Mouse (Mus musculus) kidney, adult 2 months (tissue): ENCODE results near the gene Rnf141. TPM values are rescaled to one million over a fixed set of nuclear protein-coding genes. Genes with fewer than 3 reads are reported as not detected.

Experiments
- DNase-seq: peaks from one replicate; pipeline ENCODE4 v3.0.0; 2021
- H3K27ac ChIP-seq: fragments of 200-500 bp; 2 replicates; pipeline ENCODE4 v1.5.1; 2012; ENCODE audit warnings: low read depth, low read length, control low read depth, inconsistent platforms; ENCODE audit not compliant: insufficient read depth
- H3K27me3 ChIP-seq: fragments of 200-500 bp; replicated peaks from 2 replicates; pipeline ENCODE4 v1.6.1; 2012; ENCODE audit warnings: mild to moderate bottlenecking, moderate library complexity, low read length, inconsistent platforms; ENCODE audit not compliant: control insufficient read depth, insufficient read depth
- H3K36me3 ChIP-seq: fragments of 200-500 bp; 2 replicates; pipeline ENCODE4 v1.6.1; 2012; ENCODE audit warnings: mild to moderate bottlenecking, moderate library complexity, low read length, inconsistent platforms; ENCODE audit not compliant: control insufficient read depth, insufficient read depth
- H3K4me1 ChIP-seq: fragments of 200-500 bp; 2 replicates; pipeline ENCODE4 v1.6.1; 2011; ENCODE audit warnings: low read length; ENCODE audit not compliant: control insufficient read depth, insufficient read depth
- H3K4me3 ChIP-seq: fragments of 200-500 bp; 2 replicates; pipeline ENCODE4 v1.5.1; 2011; ENCODE audit warnings: mild to moderate bottlenecking, low read depth, low read length, control low read depth; ENCODE audit not compliant: insufficient read depth
- CTCF ChIP-seq: fragments of 200-500 bp; conservative IDR thresholded peaks from 2 replicates; pipeline ENCODE4 v1.5.1; 2011; ENCODE audit warnings: low read depth, mild to moderate bottlenecking, control low read depth, low read length, moderate library complexity, mixed read lengths; ENCODE audit not compliant: insufficient read depth, insufficient read length
- POLR2A ChIP-seq: fragments of 200-500 bp; IDR thresholded peaks from one replicate; pipeline ENCODE4 v1.6.1; 2011; ENCODE audit warnings: low read depth, low read length, control low read depth
- WGBS: fragments of 180-500 bp; shearing (Covaris S2); methylation state at CpG from one replicate; pipeline ENCODE4 v1.1.7; 2018; 5-methylcytosine and 5-hydroxymethylcytosine counted together
- polyA plus RNA-seq: library from polyadenylated mRNA; depleted of rRNA; stranded (reverse); fragments of >200 nt; gene quantifications from 2 replicates; pipeline ENCODE4 v1.2.3, GENCODE M21; 2012

Gene Rnf141
- polyA plus RNA-seq, 1 experiment, result 19.3 TPM

DNA sequence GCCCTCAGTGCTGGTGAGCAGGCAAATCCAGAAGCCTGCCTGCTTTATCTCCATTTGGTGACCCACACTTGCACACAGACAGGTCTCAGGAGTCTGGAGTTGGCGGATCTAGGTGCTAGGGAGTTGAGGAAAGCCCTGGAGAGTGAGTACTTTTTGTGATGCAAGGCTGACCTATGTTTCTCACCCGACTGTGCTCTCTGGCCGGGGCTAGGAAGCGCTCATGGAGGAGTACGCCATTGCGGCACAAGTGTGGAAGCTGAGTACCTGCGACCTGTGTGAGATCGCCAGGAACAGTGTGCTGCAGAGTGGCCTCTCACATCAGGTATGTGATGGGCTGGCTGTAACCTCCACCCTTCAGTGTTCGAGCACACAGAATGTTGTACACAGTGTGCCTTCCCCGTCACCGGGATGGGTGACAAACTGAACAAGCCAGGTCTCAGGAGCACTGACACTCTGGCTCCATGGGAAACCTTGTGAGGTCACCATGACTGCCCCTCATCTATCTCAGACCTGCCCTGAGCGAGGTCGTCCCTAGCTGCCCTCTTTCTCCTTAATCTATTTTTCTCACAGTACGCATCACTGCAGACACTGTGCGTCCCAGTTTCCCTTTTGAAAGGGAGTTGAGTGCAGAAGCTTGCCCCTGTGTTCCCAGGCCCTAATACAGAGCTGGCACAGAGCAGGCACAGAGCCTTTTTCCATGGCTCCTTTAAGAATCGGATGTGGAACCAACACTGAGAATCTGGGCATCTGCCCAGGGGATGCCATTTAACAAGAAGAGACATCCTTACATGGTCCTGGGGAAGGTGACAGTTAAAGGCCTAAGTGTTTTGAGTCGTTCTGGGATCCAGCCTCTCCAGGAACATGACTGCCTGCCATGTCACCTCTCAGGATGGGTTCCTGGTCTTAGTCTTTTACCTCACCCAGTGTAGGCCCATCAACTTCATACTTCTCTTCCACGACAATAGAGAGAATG, 34.4 kb downstream of the Rnf141 start:
- no peak for TF ChIP-seq CTCF
- TF ChIP-seq POLR2A, result no peak
- no peak overlapping the region for H3K4me3 ChIP-seq
- no peaks in the 10 kb centered on the region for H3K36me3 ChIP-seq
- no peak for DNase-seq
- WGBS, result 88% methylated on average over 18 of the region's 18 CpGs
- H3K27ac ChIP-seq, result no peak overlapping the region
- no peaks in the 10 kb centered on the region for H3K4me1 ChIP-seq
- H3K27me3 ChIP-seq, result no peaks in the 10 kb centered on the region

DNA sequence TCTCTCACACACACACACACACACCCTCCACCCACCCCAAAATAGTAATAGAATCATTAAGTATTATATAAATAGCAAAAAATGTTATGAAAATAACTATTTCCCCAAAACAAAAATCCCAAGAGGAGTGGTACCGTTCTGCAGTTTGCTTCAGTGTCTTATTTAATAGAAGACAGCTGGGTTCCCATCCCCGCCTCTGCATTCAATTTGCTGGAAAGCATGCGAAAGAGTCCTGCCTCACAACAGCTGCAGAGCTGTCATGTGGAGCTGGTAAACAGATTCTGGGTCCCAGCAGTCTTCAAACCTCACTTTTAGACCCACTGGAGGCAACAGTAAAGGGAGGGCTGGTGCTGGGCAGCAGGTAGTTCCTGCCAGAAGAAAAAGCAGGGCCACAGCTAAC, 35.3 kb downstream of the Rnf141 start:
- 81% methylated on average over 3 of the region's 3 CpGs for WGBS
- Histone ChIP-seq H3K4me3 (no peak overlapping the region), H3K27ac (no peak overlapping the region), H3K36me3 (no peaks in the 10 kb centered on the region), H3K4me1 (no peaks in the 10 kb centered on the region), H3K27me3 (no peaks in the 10 kb centered on the region)
- DNase-seq, result no peak
- TF ChIP-seq POLR2A, result no peak
- TF ChIP-seq CTCF, result no peak

- Histone ChIP-seq H3K27me3 (no peaks in the 10 kb centered on the region), H3K4me1 (no peaks in the 10 kb centered on the region), H3K27ac (no peak overlapping the region), H3K36me3 (no peaks in the 10 kb centered on the region), H3K4me3 (no peak overlapping the region)
- no peak for TF ChIP-seq CTCF
- no peak for DNase-seq
- WGBS, result 83% methylated on average over 13 of the region's 13 CpGs
These were observed 36.7 kb downstream of the Rnf141 start for GRCm38 (mm10) chr7:110807460-110808030.

- DNase-seq, result peak; percentile 37
These were observed 40.0 kb downstream of the Rnf141 start for GRCm38 (mm10) chr7:110804266-110804665.

GRCm38 (mm10) chr7:110803131-110803530, 41.1 kb downstream of the Rnf141 start:
- Histone ChIP-seq H3K27ac (no peak overlapping the region), H3K4me1 (no peaks in the 10 kb centered on the region), H3K36me3 (no peaks in the 10 kb centered on the region), H3K27me3 (no peaks in the 10 kb centered on the region), H3K4me3 (no peak overlapping the region)
- WGBS, result 96% methylated on average over 10 of the region's 10 CpGs
- no peak for DNase-seq
- TF ChIP-seq POLR2A (no peak), CTCF (no peak)

More at GRCm38 (mm10) chr7:110804266-110804665, 40.0 kb downstream of the Rnf141 start:
- WGBS, result 67% methylated on average over 3 of the region's 3 CpGs
- no peak overlapping the region for H3K4me3 ChIP-seq
- no peaks in the 10 kb centered on the region for H3K4me1 ChIP-seq
- TF ChIP-seq POLR2A, result no peak
- no peak for TF ChIP-seq CTCF
- no peak overlapping the region for H3K27ac ChIP-seq
- no peaks in the 10 kb centered on the region for H3K27me3 ChIP-seq
- no peaks in the 10 kb centered on the region for H3K36me3 ChIP-seq

DNA sequence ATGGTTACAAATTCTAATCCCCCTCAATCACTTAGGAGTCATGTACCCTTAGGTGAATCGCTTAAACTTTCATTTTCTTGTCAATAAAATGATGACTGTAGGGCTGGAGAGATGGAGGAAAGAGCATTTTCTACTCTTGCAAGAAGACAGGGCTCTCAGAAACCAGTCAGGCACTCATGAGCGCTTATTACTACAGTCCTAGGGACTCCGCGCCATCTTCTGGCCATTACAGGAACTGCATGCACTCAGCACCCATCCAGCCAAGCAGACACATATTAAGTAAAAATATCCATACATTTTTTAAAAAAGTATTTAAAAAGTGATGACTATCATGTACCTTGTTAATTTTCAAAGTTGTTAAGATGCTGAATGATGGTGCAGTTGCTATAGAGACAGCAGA, 43.2 kb downstream of the Rnf141 start:
- peak; percentile 88 for DNase-seq
- H3K36me3 ChIP-seq, result no peaks in the 10 kb centered on the region
- no peaks in the 10 kb centered on the region for H3K27me3 ChIP-seq
- TF ChIP-seq CTCF, result peak; percentile 96
- TF ChIP-seq POLR2A, result no peak
- no peak overlapping the region for H3K4me3 ChIP-seq
- no peaks in the 10 kb centered on the region; the same call in 1 of the 2 replicates for H3K4me1 ChIP-seq
- WGBS, result 1% methylated on average over 4 of the region's 4 CpGs
- H3K27ac ChIP-seq, result no peak overlapping the region

GRCm38 (mm10) chr7:110797722-110798409, 46.4 kb downstream of the Rnf141 start:
- Histone ChIP-seq H3K27ac (no peak overlapping the region), H3K36me3 (no peaks in the 10 kb centered on the region), H3K27me3 (no peaks in the 10 kb centered on the region), H3K4me3 (no peak overlapping the region), H3K4me1 (no peaks in the 10 kb centered on the region; the same call in 1 of the 2 replicates)
- WGBS, result 62% methylated on average over 11 of the region's 11 CpGs
- no peak for DNase-seq
- TF ChIP-seq POLR2A (no peak), CTCF (no peak)
